Mouse (Mus musculus): ENCODE results near the gene Ddias. TPM values are rescaled to one million over a fixed set of nuclear protein-coding genes. Genes with fewer than 3 reads are reported as not detected.
"Not testable (repeated sequence)": the region's sequence is repeated elsewhere in the genome, so short reads cannot be mapped to it uniquely, and the experiment has no call there.

Ddias gene
- under 1 TPM; 0.12 to 0.18 TPM for total RNA-seq (2021)
- long read RNA-seq, experiment 1: 0 reads
- long read RNA-seq, experiment 2: 0 reads

DNA sequence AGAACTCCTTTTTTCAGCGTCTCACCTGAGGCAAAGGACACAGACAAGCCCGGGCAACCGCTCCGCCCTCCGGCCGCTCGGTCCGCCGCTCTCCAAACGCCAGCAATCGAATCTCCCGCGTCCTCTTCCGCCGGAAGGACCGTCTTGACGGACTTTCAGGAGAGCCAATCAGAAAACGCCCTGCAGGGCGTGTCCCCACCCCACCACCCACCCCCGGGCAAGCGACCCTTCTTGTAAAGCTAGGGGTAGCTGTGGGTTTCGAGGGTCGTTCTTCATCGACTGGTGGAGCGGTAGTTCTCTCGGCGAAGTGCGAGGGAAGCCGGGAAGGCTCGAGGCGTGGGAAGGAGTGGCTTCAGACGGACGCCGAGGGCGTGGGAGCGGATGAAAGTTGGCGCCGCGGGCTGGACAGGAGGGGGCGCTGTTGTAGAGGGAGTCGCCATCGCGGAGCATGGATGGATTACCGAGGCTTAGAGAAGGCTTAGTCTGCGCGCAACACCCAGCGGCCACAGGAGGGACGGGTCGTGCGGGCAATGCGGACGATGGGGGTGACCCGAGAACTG is at the start of gene Ddias, which contains the start of gene Prcp:
Gene Ddias, minus strand, starts transcription at position 132 of the 560 bp plus-strand sequence.
Gene Prcp, plus strand, starts transcription at position 355 of the 560 bp plus-strand sequence.
- intact Hi-C loops (cut with DNase I): loop anchor here (2.0 to 5.0 kb wide), 2 partner anchors 19 to 88 kb away; no protein-coding TSS in a partner anchor
- DNase-seq: peak; percentile 92 to 93

DNA sequence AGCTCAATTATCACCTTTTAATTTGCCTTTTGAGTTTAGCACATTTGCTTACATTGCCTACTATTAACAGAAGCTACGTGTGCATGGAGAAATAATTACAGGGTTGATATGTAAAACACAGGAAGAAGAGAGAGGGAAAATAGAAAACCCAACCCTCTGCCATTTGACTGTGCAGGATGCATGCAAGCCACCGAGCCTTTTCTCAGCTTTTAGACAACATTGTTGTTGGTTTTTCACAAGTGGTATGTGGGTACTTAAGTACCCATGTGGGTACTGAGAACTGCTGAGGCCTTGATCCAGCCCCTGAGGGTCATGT is 46.8 kb upstream of the Ddias start:
- intact Hi-C loops (cut with DNase I): no loop called here
- DNase-seq: no peak

DNA sequence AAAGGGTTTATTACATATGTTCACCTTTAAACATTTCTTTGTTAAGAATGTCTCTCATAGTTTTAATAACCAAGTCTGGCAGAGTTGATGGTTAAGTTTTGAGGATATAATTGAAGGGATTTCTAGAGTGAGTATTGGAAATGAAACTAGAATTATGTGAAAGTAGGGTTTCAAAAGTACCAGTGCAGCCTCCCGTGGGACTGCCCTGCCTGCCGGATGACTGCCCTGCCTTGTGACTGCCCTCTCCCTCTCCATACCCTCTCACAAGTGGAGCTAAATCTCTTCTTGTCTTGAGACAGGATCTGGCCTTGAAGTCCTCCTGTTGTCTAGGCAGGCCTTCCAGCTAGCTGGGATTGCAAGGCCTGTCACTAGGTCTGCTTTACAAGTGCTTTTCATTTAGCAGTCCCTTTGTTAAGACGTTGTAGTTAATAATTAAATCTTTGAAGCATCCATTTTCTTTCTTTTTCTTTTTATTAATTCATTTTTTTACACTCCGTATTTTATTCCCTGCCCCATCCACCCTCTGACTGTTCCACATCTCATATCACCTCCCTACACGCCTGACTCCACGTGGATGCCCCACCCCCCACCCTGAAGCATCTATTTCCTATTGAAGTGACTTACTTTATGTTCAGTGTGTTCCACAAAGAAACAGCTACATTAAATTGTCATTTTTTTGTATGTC is 46.3 kb upstream of the Ddias start:
- DNase-seq: no peak
- intact Hi-C loops (cut with DNase I): no loop called here

DNA sequence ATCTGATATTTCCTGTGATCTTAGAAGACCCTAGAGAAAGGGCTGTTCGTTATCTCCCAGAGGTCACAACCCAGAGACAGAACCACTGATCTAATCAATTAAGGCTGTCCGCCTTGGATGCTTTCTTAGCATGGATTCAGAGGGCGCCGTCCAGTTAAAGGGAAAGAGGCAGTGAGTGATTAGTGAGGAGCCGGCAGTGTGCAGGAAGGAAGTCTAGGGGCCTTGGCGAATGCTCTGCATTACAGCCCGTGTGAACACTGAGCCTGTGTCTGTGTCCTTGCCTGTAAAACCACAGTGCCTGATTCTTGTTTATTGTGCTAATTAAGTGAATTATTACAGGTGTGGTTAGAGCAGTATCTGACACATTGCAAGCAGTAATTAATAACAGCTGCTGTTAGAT is 30.2 kb upstream of the Ddias start:
- intact Hi-C loops (cut with DNase I); DNase-seq: not testable (repeated sequence)

DNA sequence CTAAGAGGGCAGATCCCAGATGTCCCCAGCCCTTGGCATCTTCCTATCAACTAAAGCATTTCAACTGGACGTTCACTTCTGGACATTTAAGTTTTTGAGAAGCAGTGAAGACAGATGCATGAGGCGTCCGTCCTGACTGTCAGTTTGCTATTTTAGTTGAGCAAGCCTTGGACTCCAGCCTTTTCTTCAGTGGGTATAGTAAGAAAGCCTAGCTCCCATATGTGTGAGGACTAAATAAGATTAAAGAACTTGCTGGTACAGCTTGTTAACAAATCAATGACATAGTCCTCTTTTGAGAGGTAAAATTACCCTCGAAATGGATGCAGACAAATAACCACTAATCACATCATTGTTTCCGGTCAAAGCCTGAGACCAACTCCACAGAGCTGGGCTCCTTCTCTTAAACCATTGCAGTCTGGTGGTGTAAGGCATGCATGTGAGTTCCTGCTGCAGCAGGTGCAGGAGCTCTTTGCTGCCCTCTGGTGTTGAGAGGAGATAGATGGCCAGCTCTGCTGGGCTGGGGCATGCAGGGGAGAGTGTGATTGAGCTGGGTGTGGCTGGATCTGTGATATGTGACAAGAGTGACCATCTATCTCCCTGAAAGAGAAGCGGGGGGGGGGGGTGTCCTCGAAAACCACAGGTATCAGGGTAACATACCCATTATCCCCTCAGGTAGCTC is 29.5 kb upstream of the Ddias start:
- DNase-seq: peak; percentile 41 to 53
- intact Hi-C loops (cut with DNase I): no loop called here

DNA sequence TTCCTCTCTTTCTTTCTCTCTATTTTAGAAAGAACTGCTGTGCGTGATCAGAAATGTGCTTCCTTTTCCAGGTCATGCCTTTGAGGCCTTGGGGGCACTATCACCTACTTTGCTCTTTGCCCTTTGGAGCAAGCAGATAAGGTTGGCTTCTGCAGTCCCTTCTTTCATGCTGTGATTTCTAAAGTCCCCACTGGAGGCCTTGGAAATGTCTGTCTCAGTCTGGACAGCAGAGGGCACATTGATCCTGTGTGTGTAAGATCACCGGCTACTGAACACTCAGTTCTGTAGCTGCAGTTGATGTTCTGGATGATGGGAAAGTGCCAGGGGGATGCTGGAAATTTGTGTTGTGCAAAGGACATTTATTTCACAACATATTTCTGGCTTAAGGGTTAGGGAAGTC is 23.0 kb upstream of the Ddias start:
- no peak for DNase-seq
- intact Hi-C loops (cut with DNase I): no loop called here

DNA sequence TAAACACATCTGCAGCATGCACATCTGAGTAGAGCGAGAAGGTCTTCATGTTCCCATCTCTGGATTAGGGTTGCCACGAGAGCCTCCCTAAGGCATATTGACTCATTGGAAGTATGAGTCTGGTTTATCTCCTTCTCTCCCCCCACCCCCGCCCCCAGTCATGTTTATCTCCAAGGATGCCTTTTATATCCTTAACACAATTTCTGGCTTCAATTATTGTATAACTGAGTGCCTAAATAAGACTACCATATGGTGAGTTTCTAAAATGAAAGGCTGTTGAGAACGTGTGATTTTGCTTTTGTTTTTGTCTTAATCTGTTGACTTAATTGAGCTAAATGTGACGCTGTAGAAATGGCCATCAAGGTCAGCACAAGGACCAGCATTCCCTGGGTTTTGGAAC is 22.0 kb upstream of the Ddias start:
- intact Hi-C loops (cut with DNase I): no loop called here
- DNase-seq: no peak

- DNase-seq: no peak
- intact Hi-C loops (cut with DNase I): loop anchor here (2.0 kb wide), 1 partner anchor 19 kb away; the partner anchor contains the start of genes Ddias and Prcp
Measured at GRCm38 (mm10) chr7:92893478-92893877, 19.4 kb upstream of the Ddias start.

DNA sequence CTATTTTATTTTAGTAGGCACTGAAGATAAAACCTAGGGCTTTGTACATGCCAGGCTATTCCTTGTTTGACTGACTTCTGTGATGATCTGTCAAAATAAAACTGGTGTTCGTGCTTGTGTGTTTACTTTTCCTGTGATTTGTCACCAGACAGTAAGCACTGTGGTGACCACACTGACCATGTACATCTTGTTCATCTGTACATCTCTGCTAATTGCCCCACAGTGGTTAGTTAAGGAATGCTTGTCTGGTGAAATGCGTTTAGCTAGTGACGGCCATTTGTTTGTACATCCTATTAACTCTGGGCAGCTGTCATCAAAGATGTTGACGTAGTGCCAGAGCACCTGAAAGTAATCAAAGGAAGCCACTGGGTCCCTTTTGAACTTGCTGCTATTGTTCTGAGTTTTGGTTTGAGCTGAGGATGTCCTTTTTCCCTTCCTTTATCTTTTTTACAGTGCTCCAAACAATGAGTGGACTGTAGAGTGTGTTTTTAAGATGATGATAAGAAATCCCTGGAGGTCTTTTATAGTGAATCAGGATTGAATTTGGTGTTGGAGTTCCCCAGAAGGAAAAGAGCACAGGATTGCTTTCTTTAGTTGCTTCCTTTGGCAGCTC is 16.7 kb upstream of the Ddias start:
- no peak for DNase-seq
- intact Hi-C loops (cut with DNase I): no loop called here

GRCm38 (mm10) chr7:92890211-92890610 is 16.2 kb upstream of the Ddias start:
- intact Hi-C loops (cut with DNase I): no loop called here
- no peak for DNase-seq

GRCm38 (mm10) chr7:92887230-92887629 is 13.2 kb upstream of the Ddias start:
- no peak for DNase-seq

DNA sequence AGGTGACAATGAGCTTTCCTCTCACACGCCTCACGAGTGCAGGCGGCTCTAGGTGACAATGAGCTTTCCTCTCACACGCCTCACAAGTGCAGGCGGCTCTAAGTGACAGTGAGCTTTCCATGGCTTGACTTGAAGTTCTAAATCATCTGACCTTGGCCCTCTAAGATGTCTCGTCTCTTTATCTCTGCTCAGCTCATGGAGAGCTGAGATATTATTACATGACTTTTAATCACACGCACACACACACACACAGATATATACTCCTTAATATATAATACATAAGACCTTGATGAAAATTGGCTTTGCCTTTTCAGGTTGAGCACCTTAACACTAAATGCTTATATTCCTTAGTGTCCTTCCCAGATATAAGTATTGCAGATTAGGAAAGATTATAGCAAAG is 12.8 kb upstream of the Ddias start:
- DNase-seq: no peak
- intact Hi-C loops (cut with DNase I): no loop called here

More at GRCm38 (mm10) chr7:92887230-92887629, 13.2 kb upstream of the Ddias start:
- intact Hi-C loops (cut with DNase I): no loop called here

DNA sequence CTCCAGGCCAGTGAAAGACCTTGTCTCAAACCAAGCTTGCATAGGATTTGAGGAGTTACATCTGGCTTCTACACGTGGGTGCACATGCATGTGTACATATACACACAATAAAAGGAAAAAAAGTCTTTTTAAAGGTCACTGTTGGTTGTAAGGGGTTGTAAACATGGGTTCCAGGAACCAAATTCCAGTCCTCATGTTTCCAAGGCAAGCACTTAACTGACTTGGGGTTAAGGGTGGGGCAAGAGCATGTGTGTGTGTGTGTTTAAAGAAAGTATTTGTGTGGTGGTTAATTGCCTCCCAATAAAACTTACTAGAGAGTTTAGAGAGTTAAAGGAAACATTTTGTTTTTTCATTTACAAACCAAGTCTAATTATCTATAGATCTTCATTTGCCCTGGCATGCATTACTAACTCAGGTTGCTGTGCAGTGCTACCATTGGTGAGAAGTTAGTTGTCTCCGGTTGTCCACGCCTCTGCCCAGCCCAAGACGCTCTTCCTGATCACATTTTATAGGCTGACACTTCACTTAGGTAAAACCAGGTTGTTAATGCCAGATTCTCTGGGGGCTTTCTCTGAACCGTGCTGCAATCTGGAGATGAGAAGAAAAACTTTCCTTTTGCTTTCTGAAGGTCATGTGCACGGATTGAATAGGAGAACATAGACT is 11.1 kb upstream of the Ddias start:
- intact Hi-C loops (cut with DNase I): no loop called here

DNA sequence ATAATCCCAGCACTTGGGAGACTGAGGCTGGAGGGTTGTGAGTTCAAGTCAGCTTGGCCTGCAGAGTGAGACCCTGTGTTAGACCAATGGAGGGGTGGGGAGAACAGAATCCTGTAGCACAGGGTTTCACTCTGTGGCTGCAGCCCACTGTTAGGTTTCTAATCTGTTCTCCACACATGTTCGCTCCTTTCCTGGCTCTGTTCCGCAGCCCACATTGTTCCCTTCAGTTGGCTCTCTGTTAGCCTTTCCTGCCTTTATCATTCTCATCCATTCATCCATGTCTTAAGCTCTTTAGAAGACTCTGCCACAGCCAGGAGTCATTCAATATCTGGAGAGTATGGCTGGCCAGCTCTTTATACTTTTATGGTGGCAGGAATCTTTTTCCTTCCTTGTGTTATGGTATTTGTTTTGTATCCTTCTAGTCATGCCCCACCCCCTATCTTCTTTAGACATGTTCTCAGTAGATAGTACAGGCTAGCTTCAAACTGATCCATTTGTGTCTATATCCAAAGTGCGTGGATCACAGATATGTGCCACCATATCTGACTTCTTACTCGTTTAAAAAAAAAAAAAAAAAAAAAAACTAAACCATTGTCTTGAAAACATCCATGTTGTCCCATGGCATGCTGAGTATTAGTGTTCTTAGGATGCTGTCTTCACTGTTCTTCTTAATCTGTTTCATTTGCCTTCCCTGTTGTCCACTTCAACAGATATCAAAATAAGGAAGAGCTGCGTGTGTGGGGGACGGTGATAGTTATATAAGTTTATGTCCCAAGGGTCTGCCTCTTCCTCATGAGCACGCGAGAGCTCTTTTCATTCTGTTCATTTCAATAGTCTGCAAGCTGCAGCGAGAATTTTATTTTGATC is 10.0 kb upstream of the Ddias start:
- intact Hi-C loops (cut with DNase I): no loop called here
- no peak for DNase-seq

More for the DNA sequence above, 11.1 kb upstream of the Ddias start:
- DNase-seq: no peak

DNA sequence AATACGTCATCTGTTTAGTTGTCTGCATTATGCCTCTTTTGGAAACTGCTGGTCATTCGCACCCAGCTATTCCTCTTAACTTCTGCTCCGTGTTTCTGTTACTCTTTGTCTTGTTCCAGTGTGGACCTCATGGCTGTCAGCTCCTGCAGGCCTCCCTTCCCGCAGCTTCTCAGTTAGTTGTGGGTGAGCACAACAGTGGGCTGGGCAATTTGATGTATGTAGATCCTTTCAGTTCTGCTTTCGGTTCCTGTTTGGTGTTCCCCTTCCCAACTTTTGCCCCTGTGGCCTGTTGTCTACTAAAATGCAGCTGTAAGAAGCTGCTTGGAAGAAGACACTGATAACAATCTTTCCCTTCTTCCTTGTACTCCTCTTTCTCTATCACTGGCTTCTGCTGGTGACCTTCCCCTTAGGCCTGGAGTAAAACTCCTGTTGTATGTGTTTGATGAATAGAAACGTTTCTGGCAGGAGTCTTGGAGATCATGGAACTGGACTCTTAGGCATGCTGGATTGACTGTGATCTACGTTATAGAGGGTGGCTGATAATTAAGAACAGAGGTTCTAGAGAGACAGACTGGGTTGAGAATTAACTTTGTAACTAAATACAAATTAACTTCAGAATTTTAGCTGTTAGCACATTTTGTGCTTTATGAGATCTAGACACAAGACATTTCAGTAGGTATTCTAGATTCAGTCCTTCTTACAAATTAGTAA is 4.7 kb upstream of the Ddias start:
- intact Hi-C loops (cut with DNase I): no loop called here
- no peak for DNase-seq

- intact Hi-C loops (cut with DNase I): no loop called here
Measured at GRCm38 (mm10) chr7:92876538-92876937, 2.5 kb upstream of the Ddias start.

GRCm38 (mm10) chr7:92876066-92876465 is 2.0 kb upstream of the Ddias start:
- DNase-seq: no peak
- intact Hi-C loops (cut with DNase I): no loop called here

More at GRCm38 (mm10) chr7:92876538-92876937, 2.5 kb upstream of the Ddias start:
- DNase-seq: no peak

DNA sequence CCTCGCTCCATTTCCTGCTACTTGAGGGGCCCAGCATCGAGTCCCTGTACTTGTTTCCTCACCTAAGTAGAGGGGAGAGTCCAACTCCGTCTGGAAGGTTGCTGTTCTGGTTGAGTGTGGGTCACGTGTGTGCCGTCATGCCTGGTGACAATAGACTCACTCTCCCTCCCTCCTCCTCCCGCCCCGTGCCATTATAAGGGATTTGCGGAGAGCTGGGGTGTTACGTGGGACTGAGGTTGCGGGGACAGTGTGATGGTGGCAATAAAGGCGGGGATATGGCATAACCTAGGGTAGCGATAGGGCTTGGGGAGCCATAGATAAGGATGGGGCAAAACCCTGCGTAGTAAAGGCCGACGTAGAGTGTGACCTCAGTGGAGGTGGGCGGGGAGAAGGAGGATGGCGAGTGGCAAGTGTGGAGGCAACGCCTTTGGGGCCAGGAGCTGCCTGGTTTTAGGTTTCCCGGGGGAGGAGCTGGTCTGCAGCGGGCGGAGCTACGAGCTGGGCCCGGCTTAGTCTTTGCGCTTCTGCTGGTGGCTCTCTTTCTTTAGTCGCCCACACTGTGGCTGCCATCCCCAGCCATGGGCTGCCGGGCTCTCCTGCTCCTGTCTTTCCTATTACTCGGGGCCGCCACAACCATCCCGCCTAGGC is 838 bp upstream of the Ddias start:
- intact Hi-C loops (cut with DNase I): loop anchor here (2.0 to 5.0 kb wide), 2 partner anchors 18 to 87 kb away; no protein-coding TSS in a partner anchor
- DNase-seq: peak; percentile 80 to 85

All from gastrocnemius, postnatal 36 days (tissue).